Mouse (Mus musculus): ENCODE measurements around the gene Ppid. TPM values are rescaled to one million over a fixed set of nuclear protein-coding genes. Genes with fewer than 3 reads are reported as not detected.
A peak's percentile ranks its signal among the peaks of the same experiment; 100 is the strongest.

Gene Ppid
- total RNA-seq (2021) = 10 to 100 TPM; 55.1 to 72.5 TPM

GRCm38 (mm10) chr3:79590863-79591792 lies at the start of gene Ppid:
Gene Ppid (plus strand): TSS chr3:79591342.
- DNase-seq (ENCODE audit: low spot score in 2 of 2) = peak; percentile 76 to 81
- intact Hi-C loops (cut with DNase I) = loop anchor here (10.0 kb wide), 1 partner anchor 496 kb away; no protein-coding TSS in a partner anchor

GRCm38 (mm10) chr3:79542585-79542984 lies 48.6 kb upstream of the Ppid start:
- DNase-seq (ENCODE audit: low spot score in 2 of 2) = no peak
- intact Hi-C loops (cut with DNase I) = no loop called here

- intact Hi-C loops (cut with DNase I) = no loop called here
- no peak for DNase-seq (ENCODE audit: low spot score in 2 of 2)
These were observed 42.3 kb upstream of the Ppid start for GRCm38 (mm10) chr3:79548681-79549437.

- intact Hi-C loops (cut with DNase I) = no loop called here
- no peak for DNase-seq (ENCODE audit: low spot score in 2 of 2)
These were observed 41.3 kb upstream of the Ppid start for GRCm38 (mm10) chr3:79549751-79550393.

GRCm38 (mm10) chr3:79551826-79552552 lies 39.2 kb upstream of the Ppid start:
- intact Hi-C loops (cut with DNase I) = no loop called here
- no peak for DNase-seq (ENCODE audit: low spot score in 2 of 2)

- no peak for DNase-seq (ENCODE audit: low spot score in 2 of 2)
- intact Hi-C loops (cut with DNase I) = no loop called here
These were observed 37.4 kb upstream of the Ppid start for GRCm38 (mm10) chr3:79553779-79554178.

GRCm38 (mm10) chr3:79555061-79555460 lies 36.1 kb upstream of the Ppid start:
- DNase-seq (ENCODE audit: low spot score in 2 of 2) = no peak
- intact Hi-C loops (cut with DNase I) = no loop called here

GRCm38 (mm10) chr3:79559021-79559772 lies 31.9 kb upstream of the Ppid start:
- intact Hi-C loops (cut with DNase I) = no loop called here
- peak; percentile 30 to 51 for DNase-seq (ENCODE audit: low spot score in 2 of 2)

GRCm38 (mm10) chr3:79559773-79560045 lies 31.4 kb upstream of the Ppid start:
- no peak for DNase-seq (ENCODE audit: low spot score in 2 of 2)
- intact Hi-C loops (cut with DNase I) = loop anchor here (10.0 kb wide), 1 partner anchor 275 kb away; the partner anchor contains the start of gene Rapgef2

- intact Hi-C loops (cut with DNase I) = loop anchor here (10.0 kb wide), 1 partner anchor 276 kb away; the partner anchor contains the start of gene Rapgef2
- DNase-seq (ENCODE audit: low spot score in 2 of 2) = no peak
These were observed 30.6 kb upstream of the Ppid start for GRCm38 (mm10) chr3:79560555-79560954.

- intact Hi-C loops (cut with DNase I) = loop anchor here (10.0 kb wide), 1 partner anchor 277 kb away; the partner anchor contains the start of gene Rapgef2
- no peak for DNase-seq (ENCODE audit: low spot score in 2 of 2)
These were observed 29.1 kb upstream of the Ppid start for GRCm38 (mm10) chr3:79561784-79562715.

GRCm38 (mm10) chr3:79563511-79563910 lies 27.6 kb upstream of the Ppid start:
- no peak for DNase-seq (ENCODE audit: low spot score in 2 of 2)
- intact Hi-C loops (cut with DNase I) = loop anchor here (10.0 kb wide), 1 partner anchor 279 kb away; the partner anchor contains the start of gene Rapgef2

- intact Hi-C loops (cut with DNase I) = loop anchor here (5.0 to 10.0 kb wide), 2 partner anchors 48 to 280 kb away; partner anchors contain the start of gene Rapgef2
- DNase-seq (ENCODE audit: low spot score in 2 of 2) = no peak
These were observed 26.1 kb upstream of the Ppid start for GRCm38 (mm10) chr3:79564875-79565606.

GRCm38 (mm10) chr3:79566716-79567691 lies 24.1 kb upstream of the Ppid start:
- intact Hi-C loops (cut with DNase I) = loop anchor here (5.0 to 10.0 kb wide), 2 partner anchors 50 to 282 kb away; partner anchors contain the start of gene Rapgef2
- peak; percentile 23 to 48 for DNase-seq (ENCODE audit: low spot score in 2 of 2)

GRCm38 (mm10) chr3:79567703-79568362 lies 23.3 kb upstream of the Ppid start, which contains the start of gene Fnip2:
Gene Fnip2 (minus strand): TSS chr3:79567796.
- intact Hi-C loops (cut with DNase I) = loop anchor here (5.0 to 10.0 kb wide), 2 partner anchors 51 to 283 kb away; partner anchors contain the start of gene Rapgef2
- peak; percentile 87 to 89 for DNase-seq (ENCODE audit: low spot score in 2 of 2)
